12 mouse cellular contexts compared by ENCODE assay signal in genomic region chr10:90759929-90760328, GRCm38 (mm10).
"Had no signal": no experiment of that assay in that cellular context is flagged by ENCODE, and none has a peak within 500 bp of the region (broad histone marks: within the 10 kb centered on the region; RNA-seq: fewer than 3 reads in every experiment).

No protein-coding gene starts in this region.

- H3K4me2 ChIP-seq: limb, embryonic 15.5 days; liver, embryonic 12.5 days; lung, embryonic 14.5 days; midbrain, embryonic 13.5 days had no signal

- H3K27ac ChIP-seq: kidney, postnatal 0 days; left cerebral cortex, adult 2 months; limb, embryonic 15.5 days; liver, embryonic 12.5 days; macrophage; midbrain, embryonic 13.5 days; stomach, postnatal 0 days had no signal

- H3K4me3 ChIP-seq: left cerebral cortex, adult 2 months; limb, embryonic 15.5 days; liver, embryonic 12.5 days; midbrain, embryonic 13.5 days had no signal

- ATAC-seq: liver, embryonic 12.5 days; midbrain, embryonic 13.5 days had no signal

- H3K27me3 ChIP-seq: limb, embryonic 15.5 days; liver, embryonic 12.5 days; midbrain, embryonic 13.5 days had no signal

- DNase-seq: kidney, postnatal 36 days; lung, embryonic 14.5 days; lung, postnatal 10 days; right cerebral cortex, postnatal 14 days; thymus, postnatal 4 days had no signal

- H3K36me3 ChIP-seq: limb, embryonic 15.5 days; liver, embryonic 12.5 days; midbrain, embryonic 13.5 days had no signal

- H3K9ac ChIP-seq: limb, embryonic 15.5 days; liver, embryonic 12.5 days; lung, embryonic 14.5 days; midbrain, embryonic 13.5 days had no signal

- H3K4me1 ChIP-seq: limb, embryonic 15.5 days; liver, embryonic 12.5 days had no signal

- H3K9me3 ChIP-seq: limb, embryonic 15.5 days; liver, embryonic 12.5 days; midbrain, embryonic 13.5 days had no signal
